Comparison of ENCODE assay signal across 10 mouse cellular contexts in the genomic region with DNA sequence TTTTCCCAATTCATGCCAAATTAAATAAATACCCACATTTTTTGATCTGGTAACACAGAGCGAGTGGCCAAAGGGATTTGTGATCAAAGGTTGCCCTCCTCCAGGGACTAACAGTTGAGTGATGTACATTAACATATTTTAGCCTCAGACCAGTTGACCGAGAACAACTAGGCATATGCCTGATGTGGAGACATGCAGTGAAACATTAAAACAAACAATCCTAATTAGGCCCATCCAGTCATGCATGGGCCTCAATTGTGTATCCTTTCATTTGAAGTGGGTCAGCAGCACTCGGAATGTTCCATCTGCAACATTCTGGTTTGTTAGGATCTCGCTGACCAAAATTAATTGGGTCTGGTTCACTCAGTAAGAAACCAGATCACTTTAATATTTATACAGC.
"Had no signal": no experiment of that assay in that cellular context is flagged by ENCODE, and none has a peak within 500 bp of the region (broad histone marks: within the 10 kb centered on the region; RNA-seq: fewer than 3 reads in every experiment).

No protein-coding gene starts in this region.

- H3K4me2 ChIP-seq: liver, embryonic 12.5 days; lung, embryonic 15.5 days; midbrain, embryonic 12.5 days; stomach, embryonic 15.5 days had no signal

- H3K36me3 ChIP-seq: liver, embryonic 12.5 days; lung, embryonic 15.5 days; midbrain, embryonic 12.5 days; stomach, embryonic 15.5 days had no signal

- DNase-seq: kidney, adult 18-20 months; kidney, postnatal 14 days; right cerebral cortex, postnatal 14 days; thymus, adult 2 months; thymus, postnatal 25 days had no signal

- H3K4me3 ChIP-seq: left cerebral cortex, adult 2 months; liver, embryonic 12.5 days; lung, embryonic 15.5 days; midbrain, embryonic 12.5 days; stomach, embryonic 15.5 days had no signal

- H3K27me3 ChIP-seq: liver, embryonic 12.5 days; lung, embryonic 15.5 days; midbrain, embryonic 12.5 days; stomach, embryonic 15.5 days had no signal

- ATAC-seq: liver, embryonic 12.5 days had no signal

- H3K4me1 ChIP-seq: liver, embryonic 12.5 days; lung, embryonic 15.5 days; midbrain, embryonic 12.5 days; stomach, embryonic 15.5 days had no signal

- H3K27ac ChIP-seq: left cerebral cortex, adult 2 months; liver, embryonic 12.5 days; lung, embryonic 15.5 days; midbrain, embryonic 12.5 days; stomach, embryonic 15.5 days had no signal

- H3K9me3 ChIP-seq: liver, embryonic 12.5 days; lung, embryonic 15.5 days; midbrain, embryonic 12.5 days; stomach, embryonic 15.5 days had no signal

- H3K9ac ChIP-seq: liver, embryonic 12.5 days; lung, embryonic 15.5 days; midbrain, embryonic 12.5 days; stomach, embryonic 15.5 days had no signal
